Mouse (Mus musculus) CD4-positive helper T cell, adult 2 months (primary cell): ENCODE data around the gene Zmat3.

Source experiments
- DNase-seq: peaks from one replicate; pipeline ENCODE4 v3.0.0-alpha.2; 2012; ENCODE audit warnings: low read depth, missing footprints, low spot score

Zmat3 gene

GRCm38 (mm10) chr3:32372470-32372869, 6.7 kb upstream of the Zmat3 start:
- no peak for DNase-seq

GRCm38 (mm10) chr3:32371957-32372356, 6.1 kb upstream of the Zmat3 start:
- DNase-seq, result no peak

GRCm38 (mm10) chr3:32367516-32367915, 1.7 kb upstream of the Zmat3 start:
- no peak for DNase-seq

GRCm38 (mm10) chr3:32366246-32366734, 476 bp upstream of the Zmat3 start:
- DNase-seq, result no peak

GRCm38 (mm10) chr3:32364841-32365545, 821 bp downstream of the Zmat3 start:
- DNase-seq, result no peak

GRCm38 (mm10) chr3:32364195-32364594, 1.6 kb downstream of the Zmat3 start:
- DNase-seq, result no peak

- DNase-seq, result no peak
Measured at GRCm38 (mm10) chr3:32361221-32361620, 4.6 kb downstream of the Zmat3 start.

- no peak for DNase-seq
Measured at GRCm38 (mm10) chr3:32347881-32348280, 17.9 kb downstream of the Zmat3 start.

- no peak for DNase-seq
Measured at GRCm38 (mm10) chr3:32345249-32345648, 20.6 kb downstream of the Zmat3 start.

- no peak for DNase-seq
Measured at GRCm38 (mm10) chr3:32344825-32345224, 21.0 kb downstream of the Zmat3 start.

- no peak for DNase-seq
Measured at GRCm38 (mm10) chr3:32343371-32343770, 22.4 kb downstream of the Zmat3 start.

GRCm38 (mm10) chr3:32341434-32341833, 24.4 kb downstream of the Zmat3 start:
- DNase-seq, result no peak

- no peak for DNase-seq
Measured at GRCm38 (mm10) chr3:32338231-32338630, 27.6 kb downstream of the Zmat3 start.

- DNase-seq, result no peak
Measured at GRCm38 (mm10) chr3:32337770-32338169, 28.0 kb downstream of the Zmat3 start.

GRCm38 (mm10) chr3:32334901-32335300, 30.9 kb downstream of the Zmat3 start:
- DNase-seq, result no peak

- DNase-seq, result peak; percentile 75
Measured at GRCm38 (mm10) chr3:32333456-32334086, 32.2 kb downstream of the Zmat3 start.

GRCm38 (mm10) chr3:32317901-32318416, 47.9 kb downstream of the Zmat3 start:
- DNase-seq, result no peak

- DNase-seq, result peak; percentile 21
Measured at GRCm38 (mm10) chr3:32317165-32317900, 48.5 kb downstream of the Zmat3 start.

GRCm38 (mm10) chr3:32314746-32315145, 51.1 kb downstream of the Zmat3 start:
- DNase-seq, result no peak

- DNase-seq, result no peak
Measured at GRCm38 (mm10) chr3:32304171-32304570, 61.6 kb downstream of the Zmat3 start.

- no peak for DNase-seq
Measured at GRCm38 (mm10) chr3:32292001-32292400, 73.8 kb downstream of the Zmat3 start.
